Mouse (Mus musculus): ENCODE data around the gene Cwc25.

DNA sequence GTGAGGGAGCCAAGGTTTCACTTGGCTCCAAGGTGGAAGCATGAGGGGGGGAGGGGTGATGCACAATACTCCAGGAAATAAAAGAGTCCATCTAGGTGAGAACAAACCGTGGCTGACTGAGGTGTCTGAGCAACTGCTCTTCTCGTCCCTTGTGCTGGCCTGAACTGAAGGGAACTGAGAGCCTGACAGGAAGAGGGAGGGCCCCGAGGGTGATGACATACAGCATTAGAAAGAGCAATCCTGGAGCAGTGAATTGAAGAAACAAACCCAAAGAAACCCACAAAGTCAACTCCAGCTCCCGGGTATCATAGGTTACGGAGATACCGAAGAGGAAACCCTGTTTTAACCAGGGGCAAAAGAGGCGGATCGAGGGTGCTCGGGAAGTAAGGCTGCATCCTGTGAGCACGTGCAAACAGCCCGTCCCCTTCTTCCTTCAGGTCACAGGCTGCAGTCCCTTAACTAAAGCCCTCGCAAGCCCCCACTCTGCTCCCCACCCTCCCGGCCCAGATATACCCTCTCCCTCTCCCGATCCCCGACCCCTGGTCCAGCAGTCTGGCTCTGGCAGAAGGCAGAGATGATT lies 48.0 kb downstream of the Cwc25 start:
- no peak for TF ChIP-seq TAL1 (IDR thresholded peaks at IDR 0.05; ENCODE audit: low read length)
- no peak for TF ChIP-seq GATA1 (IDR thresholded peaks at IDR 0.05; ENCODE audit: low read length)

All from erythroblast, embryonic 14.5 days (primary cell).